Mouse (Mus musculus) E14TG2a.4 (cell line): Measurements from ENCODE around the gene Grin2b.

Experiments used
- CTCF ChIP-seq: conservative IDR thresholded peaks from 2 replicates; pipeline ENCODE4 v1.5.1; 2014; ENCODE audit warnings: low read length
- NANOG ChIP-seq: IDR thresholded peaks from 2 replicates; pipeline ENCODE4 v1.6.1; 2014; ENCODE audit warnings: borderline replicate concordance, low read length, mixed read lengths
- POU5F1 ChIP-seq: IDR thresholded peaks from 2 replicates; pipeline ENCODE4 v1.6.1; 2014; ENCODE audit warnings: low read length, borderline replicate concordance

- no peak for TF ChIP-seq CTCF
- TF ChIP-seq POU5F1, result no peak
- TF ChIP-seq NANOG, result no peak
These were observed 424.8 kb downstream of the Grin2b start for GRCm38 (mm10) chr6:135748412-135749076.
